Mouse (Mus musculus) ES-Bruce4 (cell line): ENCODE results near the gene Zfp148.

Experiments
- CTCF ChIP-seq: IDR thresholded peaks from one replicate; pipeline ENCODE4 v1.8.1; 2011; ENCODE audit warnings: low read depth, low read length
- EP300 ChIP-seq: IDR thresholded peaks from 2 replicates; pipeline ENCODE4 v1.6.1; 2011; ENCODE audit warnings: low read depth, low read length; ENCODE audit not compliant: insufficient read depth
- POLR2A ChIP-seq: IDR thresholded peaks from one replicate; pipeline ENCODE4 v1.8.1; 2011; ENCODE audit warnings: low read length; ENCODE audit not compliant: insufficient read depth

DNA sequence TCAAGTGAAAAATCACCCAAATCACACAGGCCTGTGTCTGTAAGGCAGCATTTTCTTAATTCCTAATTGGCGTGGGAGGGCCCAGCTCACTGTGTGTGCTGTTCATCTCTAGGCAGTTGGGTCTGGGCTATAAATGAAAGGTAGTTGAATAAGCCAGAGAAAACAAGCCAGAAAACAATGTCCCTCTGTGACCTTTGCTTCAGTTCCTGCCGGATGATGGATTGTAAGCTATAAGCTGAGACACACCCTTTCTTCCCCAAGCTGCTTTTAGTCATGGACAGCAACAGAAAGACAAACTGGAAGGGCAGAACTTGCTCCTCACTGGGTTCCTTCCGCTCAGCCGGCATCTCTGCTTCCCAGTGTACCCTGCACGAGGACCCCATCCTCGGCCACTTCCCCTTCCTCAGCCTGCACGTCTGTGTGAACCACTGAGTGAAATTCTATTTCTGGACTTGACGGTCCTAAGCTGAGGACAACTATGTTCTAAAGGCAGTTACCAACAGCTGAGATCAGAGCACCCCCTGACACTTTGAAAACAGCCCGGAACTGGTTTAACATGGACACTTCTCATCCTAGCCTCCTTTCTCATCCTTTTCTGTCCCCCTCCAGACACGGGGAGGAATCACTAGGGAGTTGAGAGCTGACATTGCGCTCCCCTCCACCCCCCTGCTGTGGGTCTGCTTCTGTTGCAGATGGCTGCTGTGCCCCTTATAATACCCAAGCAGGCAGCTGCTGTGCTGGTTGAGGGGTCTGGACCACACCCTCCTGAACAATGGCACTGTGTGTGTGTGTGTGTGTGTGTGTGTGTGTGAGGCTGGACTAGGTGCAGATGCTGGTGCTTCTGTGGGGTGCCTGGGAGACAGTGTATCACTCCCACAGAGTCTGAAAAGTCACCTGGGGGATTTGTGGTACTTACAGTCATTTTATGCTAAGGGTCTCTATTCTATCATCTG lies 149.1 kb downstream of the Zfp148 start:
- no peak for TF ChIP-seq CTCF
- no peak for TF ChIP-seq POLR2A
- no peak for TF ChIP-seq EP300
